Mouse (Mus musculus) layer of hippocampus, adult 2 months (tissue): Measurements from ENCODE around the gene Slc9a3r1. TPM values are rescaled to one million over a fixed set of nuclear protein-coding genes. Genes with fewer than 3 reads are reported as not detected.
A peak's percentile ranks its signal among the peaks of the same experiment; 100 is the strongest.

Experiments
- DNase-seq, 2 experiments: peaks; one replicate each; pipeline ENCODE4 v3.0.0; 2022; ENCODE audit warnings: low spot score in 2 of 2
- H3K27ac ChIP-seq: fragments of 200-600 bp; 2 replicates; pipeline ENCODE4 v1.8.1; 2022
- H3K4me3 ChIP-seq: fragments of 200-600 bp; 2 replicates; pipeline ENCODE4 v1.8.1; 2022; ENCODE audit warnings: mild to moderate bottlenecking
- CTCF ChIP-seq: fragments of 200-600 bp; conservative IDR thresholded peaks from 2 replicates; pipeline ENCODE4 v1.8.1; 2022; ENCODE audit warnings: antibody characterized with exemption, mild to moderate bottlenecking, moderate library complexity
- total RNA-seq, 2 experiments: library from RNA; stranded (reverse); gene quantifications; 2 replicates each; pipeline ENCODE4 v1.2.3; 2021

Slc9a3r1 gene
- total RNA-seq, 2 experiments from 2014 or later = 67.3 to 74.6 TPM

GRCm38 (mm10) chr11:115167631-115168249 is 4.6 kb downstream of the Slc9a3r1 start:
- DNase-seq = no peak
- Histone ChIP-seq H3K27ac (no peak overlapping the region), H3K4me3 (peak overlapping the region; percentile 18; the same call in 1 of the 2 replicates)
- no peak for TF ChIP-seq CTCF

- Histone ChIP-seq H3K4me3 (no peak overlapping the region), H3K27ac (no peak overlapping the region)
- no peak for DNase-seq
- no peak for TF ChIP-seq CTCF
Observed at GRCm38 (mm10) chr11:115169430-115169829, 6.3 kb downstream of the Slc9a3r1 start.

- peak overlapping the region; percentile 23; the same call in 1 of the 2 replicates for H3K27ac ChIP-seq
- DNase-seq = no peak
- H3K4me3 ChIP-seq = no peak overlapping the region
Observed at GRCm38 (mm10) chr11:115171125-115171524, 8.0 kb downstream of the Slc9a3r1 start.

DNA sequence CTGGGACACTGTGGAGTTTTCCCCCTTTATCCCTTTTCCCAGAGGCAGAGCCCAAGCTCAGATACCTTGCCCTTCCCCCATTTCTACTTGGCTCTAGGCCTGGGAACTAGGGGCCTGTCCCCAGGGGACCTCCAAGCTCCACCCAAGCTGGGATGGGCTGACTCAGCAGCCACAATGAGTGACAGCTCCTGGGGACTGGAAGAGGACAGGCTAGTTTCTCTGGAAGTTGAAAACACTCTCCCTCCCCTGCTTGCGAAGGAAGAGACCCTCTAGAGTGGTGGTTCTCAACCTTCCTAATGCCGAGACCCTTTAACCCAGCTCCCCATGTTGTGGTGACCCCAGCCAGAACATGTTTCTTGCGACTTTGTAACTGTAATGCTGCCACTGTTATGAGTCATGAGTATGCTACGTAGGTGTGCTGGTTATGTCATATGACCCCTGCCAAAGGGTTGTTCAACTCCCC is 9.7 kb downstream of the Slc9a3r1 start:
- H3K4me3 ChIP-seq = no peak overlapping the region
- no peak for TF ChIP-seq CTCF
- peak overlapping the region; percentile 51; the same call in 1 of the 2 replicates for H3K27ac ChIP-seq
- DNase-seq = peak; percentile 32 to 38

More at GRCm38 (mm10) chr11:115171125-115171524, 8.0 kb downstream of the Slc9a3r1 start:
- no peak for TF ChIP-seq CTCF

DNA sequence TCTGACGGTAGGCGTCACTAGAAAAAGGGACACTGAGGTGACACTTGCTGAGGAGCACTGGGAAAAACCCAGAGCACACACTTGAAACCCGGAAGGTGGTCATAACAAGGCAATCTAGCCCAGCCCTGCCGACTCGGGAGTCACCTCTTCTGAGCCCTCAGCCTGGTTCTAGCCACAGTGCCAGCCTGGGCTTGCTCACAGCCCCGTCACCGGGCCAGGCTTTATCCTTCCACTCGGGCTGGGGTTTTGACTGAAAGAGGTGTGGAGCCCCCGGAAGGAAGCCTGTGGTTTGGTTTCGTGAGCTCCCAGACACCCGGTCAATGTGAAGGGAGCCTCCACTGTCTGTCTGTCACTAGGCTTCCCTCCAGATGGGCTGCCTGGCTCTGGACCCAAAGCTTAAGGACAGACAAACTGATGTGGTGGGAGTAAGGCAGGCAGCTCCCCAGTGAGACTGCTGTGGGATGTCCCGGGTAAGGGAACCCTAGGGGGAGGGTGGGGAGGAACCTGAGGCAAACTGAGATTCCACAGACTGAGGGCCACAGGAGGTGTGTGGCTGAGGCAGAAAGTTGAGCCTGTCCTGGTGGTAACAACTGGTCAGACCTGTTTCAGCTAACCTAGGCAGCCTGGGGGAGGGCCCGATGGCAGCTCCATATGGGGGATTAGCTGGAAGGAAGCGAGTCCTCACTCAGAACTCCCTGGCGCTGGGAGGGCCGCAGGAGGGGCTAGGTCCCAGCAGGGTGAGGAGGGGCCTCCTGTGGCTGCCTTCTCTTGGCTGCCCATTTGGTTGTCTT is 10.6 kb downstream of the Slc9a3r1 start:
- H3K4me3 ChIP-seq = no peak overlapping the region
- 0 out of 2 replicates have a peak overlapping the region, but pooled peaks have one; percentile 28 for H3K27ac ChIP-seq
- no peak for TF ChIP-seq CTCF
- no peak for DNase-seq

DNA sequence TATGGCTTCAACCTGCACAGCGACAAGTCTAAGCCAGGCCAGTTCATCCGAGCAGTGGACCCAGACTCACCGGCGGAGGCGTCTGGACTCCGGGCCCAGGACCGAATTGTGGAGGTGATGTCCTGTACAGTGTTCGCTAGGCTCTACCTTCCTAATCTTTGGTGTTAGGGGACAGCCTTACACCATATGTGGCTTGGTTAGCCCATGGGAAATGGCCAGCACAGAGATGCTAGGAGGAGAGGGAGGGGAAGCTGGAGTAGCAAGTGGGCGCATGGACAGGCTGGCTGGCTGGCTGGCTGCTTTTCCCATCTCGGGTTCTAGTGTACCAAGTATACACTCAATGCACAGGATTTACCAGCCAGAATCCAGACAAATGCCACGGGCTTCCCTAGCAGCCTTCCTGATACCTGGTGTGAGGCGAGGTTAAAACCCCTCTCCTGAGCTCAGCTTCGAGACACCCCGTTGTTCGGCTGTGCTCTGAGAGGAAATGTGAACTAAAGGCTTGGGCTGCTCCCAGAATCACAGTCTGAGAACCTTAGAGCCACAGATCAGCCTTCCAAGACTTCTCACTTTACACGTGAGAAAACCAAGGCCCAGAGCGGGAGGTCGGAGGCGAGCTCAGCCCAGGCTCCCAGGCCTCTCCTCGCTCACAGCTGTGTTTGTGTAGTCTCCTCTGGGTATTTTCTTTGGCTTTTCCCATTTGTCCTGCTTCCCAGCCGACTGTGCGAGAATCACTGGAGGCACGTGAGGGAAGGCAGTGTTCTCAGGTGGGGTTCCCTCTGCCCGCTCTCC is 13.5 kb downstream of the Slc9a3r1 start:
- no peak for DNase-seq
- Histone ChIP-seq H3K27ac (peak overlapping the region; percentile 55; the same call in 1 of the 2 replicates), H3K4me3 (no peak overlapping the region)
- TF ChIP-seq CTCF = no peak

- Histone ChIP-seq H3K27ac (peak overlapping the region; percentile 61), H3K4me3 (no peak overlapping the region)
- peak in 1 of 2 experiments; percentile 26 for DNase-seq
- TF ChIP-seq CTCF = no peak
Observed at GRCm38 (mm10) chr11:115177559-115178195, 14.5 kb downstream of the Slc9a3r1 start.

GRCm38 (mm10) chr11:115178766-115179165 is 15.6 kb downstream of the Slc9a3r1 start:
- no peak for TF ChIP-seq CTCF
- Histone ChIP-seq H3K27ac (peak overlapping the region; percentile 61; the same call in 1 of the 2 replicates), H3K4me3 (no peak overlapping the region)
- no peak for DNase-seq

- Histone ChIP-seq H3K4me3 (no peak overlapping the region), H3K27ac (peak overlapping the region; percentile 61; the same call in 1 of the 2 replicates)
- no peak for TF ChIP-seq CTCF
- DNase-seq = peak; percentile 36 to 48
Observed at GRCm38 (mm10) chr11:115179191-115179590, 16.1 kb downstream of the Slc9a3r1 start.

DNA sequence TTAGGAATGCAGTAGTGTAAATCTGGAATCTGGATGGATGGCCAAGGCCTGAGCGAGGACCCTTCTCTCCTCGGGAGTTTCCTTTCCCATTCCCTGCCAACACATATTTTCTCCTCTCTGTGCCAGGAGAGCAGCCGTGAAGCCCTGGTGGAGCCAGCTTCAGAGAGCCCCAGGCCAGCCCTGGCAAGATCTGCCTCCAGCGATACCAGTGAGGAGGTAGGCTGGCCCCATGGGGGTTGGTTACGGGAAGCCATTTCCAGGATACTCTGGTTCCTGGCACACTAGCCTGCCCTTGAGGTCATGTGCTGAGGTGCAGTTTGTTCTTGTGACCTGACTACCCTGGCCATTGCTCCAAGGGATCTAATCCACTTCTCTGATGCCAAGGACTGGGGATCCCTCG is 16.7 kb downstream of the Slc9a3r1 start:
- peak overlapping the region; percentile 62 for H3K27ac ChIP-seq
- no peak overlapping the region for H3K4me3 ChIP-seq
- no peak for DNase-seq
- no peak for TF ChIP-seq CTCF

DNA sequence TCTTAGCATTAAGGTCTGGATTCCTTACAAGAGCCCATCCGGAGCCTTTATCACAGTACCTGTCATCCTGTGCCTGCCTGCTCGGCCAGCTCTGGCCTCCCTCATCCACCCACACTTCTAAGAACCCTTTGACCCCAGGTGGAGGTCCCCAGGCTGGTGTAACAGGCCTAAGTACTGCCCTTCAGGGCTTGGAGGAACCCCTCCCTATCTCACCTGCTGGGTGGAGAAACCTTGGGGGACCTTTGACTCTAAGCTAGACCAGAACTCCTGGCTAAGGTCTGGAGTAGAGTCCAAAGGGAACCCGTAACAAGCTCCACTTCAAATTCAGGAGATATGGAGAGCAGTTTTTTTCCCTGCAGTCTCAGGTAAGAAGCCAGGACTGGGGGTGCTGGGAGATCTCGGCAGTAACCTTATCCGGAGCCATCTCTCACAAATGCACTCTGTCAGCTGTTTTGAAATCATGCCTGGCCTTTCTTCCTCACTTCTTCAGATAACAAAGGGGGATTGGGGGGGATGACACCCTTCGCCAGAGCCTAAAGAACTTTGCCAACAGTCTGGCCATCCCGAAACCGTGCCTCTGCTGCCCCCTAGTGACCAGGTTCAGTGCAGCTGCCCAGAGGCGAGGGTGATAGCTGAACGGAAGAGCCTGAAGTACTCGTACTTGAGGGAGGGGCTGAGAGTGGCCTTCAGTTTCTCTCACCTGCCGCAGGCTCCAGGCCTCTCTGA is 18.9 kb downstream of the Slc9a3r1 start:
- Histone ChIP-seq H3K4me3 (no peak overlapping the region), H3K27ac (no peak overlapping the region)
- peak; percentile 66 to 85 for DNase-seq
- TF ChIP-seq CTCF = peak; percentile 94

DNA sequence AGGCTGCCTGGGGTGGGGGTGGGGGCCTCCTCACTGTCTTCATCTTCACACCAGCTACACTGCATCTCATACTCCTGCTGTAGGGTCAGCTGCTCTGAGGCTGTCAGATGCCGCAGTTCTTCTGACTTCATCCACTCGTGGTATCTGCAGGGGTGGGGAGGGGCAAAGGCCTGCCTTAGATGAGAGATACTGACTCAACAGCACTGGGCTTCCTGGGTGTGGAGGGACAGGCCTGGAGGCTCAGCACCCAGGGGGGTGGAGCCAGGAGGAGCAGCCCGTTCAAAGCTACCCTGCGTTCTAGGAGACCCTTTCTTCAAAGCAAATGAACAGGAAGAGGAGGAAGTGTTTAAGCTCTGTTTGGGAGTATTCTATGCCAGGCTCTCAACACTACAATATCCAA is 21.8 kb downstream of the Slc9a3r1 start:
- no peak overlapping the region for H3K27ac ChIP-seq
- no peak for DNase-seq
- TF ChIP-seq CTCF = no peak
- H3K4me3 ChIP-seq = no peak overlapping the region
